Mouse (Mus musculus) ES-Bruce4 (cell line): ENCODE results near the gene Slc44a2. TPM values are rescaled to one million over a fixed set of nuclear protein-coding genes. Genes with fewer than 3 reads are reported as not detected.

Experiments used
- H3K27ac ChIP-seq: 2 replicates; pipeline ENCODE4 v1.5.1; 2012; ENCODE audit warnings: low read length, inconsistent platforms; ENCODE audit not compliant: insufficient read depth
- H3K27me3 ChIP-seq: 2 replicates; pipeline ENCODE4 v1.6.1; 2012; ENCODE audit warnings: mild to moderate bottlenecking, low read length, inconsistent platforms; ENCODE audit not compliant: control insufficient read depth, poor library complexity, insufficient read depth, severe bottlenecking
- H3K36me3 ChIP-seq: 2 replicates; pipeline ENCODE4 v1.6.1; 2012; ENCODE audit warnings: inconsistent platforms, mild to moderate bottlenecking, low read length, moderate library complexity; ENCODE audit not compliant: control insufficient read depth, poor library complexity, insufficient read depth, severe bottlenecking
- H3K4me1 ChIP-seq: one replicate; pipeline ENCODE4 v1.8.1; 2011; ENCODE audit warnings: low read length; ENCODE audit not compliant: control insufficient read depth, insufficient read depth
- H3K4me3 ChIP-seq: 2 replicates; pipeline ENCODE4 v1.5.1; 2011; ENCODE audit warnings: low read depth, mild to moderate bottlenecking, low read length
- H3K9ac ChIP-seq: 2 replicates; pipeline ENCODE4 v1.6.1; 2012; ENCODE audit warnings: low read depth, mild to moderate bottlenecking, inconsistent platforms; ENCODE audit not compliant: poor library complexity, severe bottlenecking
- H3K9me3 ChIP-seq: replicated peaks from 2 replicates; pipeline ENCODE4 v1.6.1; 2012; ENCODE audit warnings: mild to moderate bottlenecking, low read length, inconsistent platforms; ENCODE audit not compliant: control insufficient read depth, poor library complexity, insufficient read depth, severe bottlenecking
- CTCF ChIP-seq: IDR thresholded peaks from one replicate; pipeline ENCODE4 v1.8.1; 2011; ENCODE audit warnings: low read depth, low read length
- EP300 ChIP-seq: IDR thresholded peaks from 2 replicates; pipeline ENCODE4 v1.6.1; 2011; ENCODE audit warnings: low read depth, low read length; ENCODE audit not compliant: insufficient read depth
- POLR2A ChIP-seq: IDR thresholded peaks from one replicate; pipeline ENCODE4 v1.8.1; 2011; ENCODE audit warnings: low read length; ENCODE audit not compliant: insufficient read depth
- polyA plus RNA-seq: library from polyadenylated mRNA; stranded (reverse); fragments of >200 nt; gene quantifications from 2 replicates; pipeline ENCODE4 v1.2.4, GENCODE M21; 2011; ENCODE audit warnings: low read depth; ENCODE audit not compliant: missing spikeins, insufficient read depth, insufficient read length

Slc44a2 gene
- polyA plus RNA-seq, 1 experiment = 66.4 TPM

DNA sequence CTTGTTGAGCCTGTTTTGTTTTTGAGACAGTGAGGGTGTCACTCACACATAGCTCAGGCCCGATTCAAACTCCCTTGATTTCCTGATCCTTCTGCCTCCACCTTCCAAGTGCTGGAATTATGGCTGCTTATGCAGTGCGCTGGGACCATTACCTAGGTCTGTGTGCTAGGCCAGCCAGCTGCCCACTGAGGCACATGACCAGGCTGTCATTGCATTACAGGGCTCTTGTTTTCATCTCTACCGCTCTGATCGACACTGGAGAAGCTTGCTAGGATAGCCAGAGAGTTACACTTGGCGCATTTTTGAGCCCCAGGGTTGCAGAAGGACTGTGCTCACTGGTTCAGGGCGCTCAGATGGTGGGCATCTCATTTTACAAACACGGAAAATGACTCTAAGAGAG, 8.8 kb upstream of the Slc44a2 start:
- peaks cover 4% of the 10 kb centered on the region for H3K4me1 ChIP-seq
- no peak overlapping the region for H3K27ac ChIP-seq
- H3K9ac ChIP-seq = peak overlapping the region; percentile 54

DNA sequence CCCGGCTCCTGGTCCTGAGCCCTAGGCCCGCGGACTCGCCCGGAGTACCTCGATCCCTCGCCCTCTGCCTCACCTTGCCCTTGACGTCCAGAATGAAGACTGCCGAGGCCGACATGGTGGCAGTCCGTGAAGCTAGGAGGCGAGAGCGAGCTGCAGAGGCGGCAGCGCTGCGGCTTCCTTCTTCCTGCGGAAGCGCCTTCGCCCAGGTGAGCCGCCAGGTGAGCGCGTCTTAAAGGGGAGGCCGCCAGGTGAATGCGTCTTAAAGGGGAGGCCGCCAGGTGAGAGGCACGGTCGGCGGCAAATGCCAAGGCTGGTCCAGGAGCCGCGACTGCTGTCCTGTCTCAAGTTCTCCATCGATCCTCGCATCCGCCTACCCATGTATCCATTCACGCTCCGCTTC, 8.4 kb upstream of the Slc44a2 start, which contains the start of gene Ap1m2:
Gene Ap1m2, minus strand, starts transcription at position 204 of the 400 bp plus-strand sequence.
- Histone ChIP-seq H3K9me3 (no peaks in the 10 kb centered on the region), H3K9ac (peak within 1 kb of the TSS; percentile 54), H3K36me3 (no peaks in the 10 kb centered on the region), H3K27ac (no peak within 1 kb of the TSS), H3K4me3 (peak within 1 kb of the TSS; percentile 83), H3K4me1 (peaks cover 4% of the 10 kb centered on the region), H3K27me3 (no peaks in the 10 kb centered on the region)
- TF ChIP-seq EP300 = no peak
- no peak for TF ChIP-seq POLR2A

More for the DNA sequence above, 8.8 kb upstream of the Slc44a2 start:
- H3K36me3 ChIP-seq = no peaks in the 10 kb centered on the region
- H3K27me3 ChIP-seq = no peaks in the 10 kb centered on the region
- TF ChIP-seq POLR2A = no peak
- H3K9me3 ChIP-seq = no peaks in the 10 kb centered on the region
- peak overlapping the region; percentile 83 for H3K4me3 ChIP-seq

DNA sequence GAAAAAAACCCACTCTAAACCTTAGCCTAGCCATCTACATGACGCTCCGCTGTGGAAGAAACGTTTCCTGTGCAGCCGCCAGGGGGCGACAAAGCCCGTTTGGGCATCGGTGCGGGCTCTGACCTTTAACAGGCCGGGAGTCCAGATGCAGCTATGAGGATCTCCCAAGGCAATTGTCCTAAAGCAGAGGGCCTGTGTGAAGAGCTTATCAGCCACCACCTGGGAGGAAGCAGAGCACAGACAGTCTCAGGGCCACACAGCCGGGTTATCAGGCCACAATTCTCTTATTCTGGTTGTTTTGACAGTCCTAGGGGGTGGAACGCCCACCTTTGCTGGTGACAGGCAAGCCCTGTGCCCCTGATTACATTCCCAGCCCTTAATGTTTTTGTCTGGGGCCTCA, 7.1 kb upstream of the Slc44a2 start:
- TF ChIP-seq EP300 = 0 out of 2 replicates have a peak, but pooled peaks have one; percentile 20
- no peak for TF ChIP-seq POLR2A
- TF ChIP-seq CTCF = peak; percentile 89
- no peak overlapping the region for H3K9ac ChIP-seq
- H3K27me3 ChIP-seq = no peaks in the 10 kb centered on the region
- H3K36me3 ChIP-seq = no peaks in the 10 kb centered on the region
- no peak overlapping the region for H3K27ac ChIP-seq
- no peaks in the 10 kb centered on the region for H3K9me3 ChIP-seq
- peaks cover 4% of the 10 kb centered on the region for H3K4me1 ChIP-seq
- no peak overlapping the region for H3K4me3 ChIP-seq

DNA sequence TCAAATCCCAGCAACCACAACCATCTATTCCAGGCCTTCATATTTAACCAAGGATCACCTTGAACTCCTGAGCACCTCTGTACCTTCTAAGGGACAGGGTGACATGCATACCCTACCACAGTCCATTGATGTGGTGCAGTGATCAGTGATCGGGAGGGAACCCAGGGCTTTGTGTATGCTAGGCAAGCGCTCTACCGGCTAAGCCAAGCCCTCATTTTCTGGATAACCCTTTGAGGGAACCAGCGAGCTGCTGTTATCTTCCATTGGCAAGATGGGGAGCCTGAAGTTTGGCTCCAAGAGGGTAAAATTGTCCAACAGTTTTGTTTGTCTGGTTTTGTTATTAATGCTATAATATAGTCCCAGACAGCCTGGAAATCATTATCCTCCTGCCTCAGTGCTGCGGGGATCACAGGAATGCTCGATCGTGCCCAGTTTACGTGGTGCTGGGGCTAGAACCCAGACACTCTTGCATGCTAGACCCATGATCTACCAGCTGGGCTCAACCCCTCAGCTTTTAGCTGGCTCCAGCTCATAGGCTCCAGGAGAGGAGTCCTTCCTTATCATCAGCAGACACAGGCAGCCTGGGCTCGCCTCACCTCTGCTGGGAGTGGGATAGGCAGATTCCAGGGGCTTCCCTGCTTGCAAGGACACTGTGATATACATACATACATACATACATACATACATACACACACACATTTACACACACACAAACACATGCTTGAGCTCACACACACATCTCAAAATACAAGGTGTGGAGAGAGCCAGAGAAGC, 5.9 kb upstream of the Slc44a2 start:
- peak overlapping the region; percentile 77 for H3K27ac ChIP-seq
- TF ChIP-seq POLR2A = no peak
- TF ChIP-seq CTCF = no peak
- TF ChIP-seq EP300 = no peak
- H3K36me3 ChIP-seq = no peaks in the 10 kb centered on the region
- no peaks in the 10 kb centered on the region for H3K27me3 ChIP-seq
- H3K9ac ChIP-seq = peak overlapping the region; percentile 56; the same call in 1 of the 2 replicates
- H3K9me3 ChIP-seq = no peaks in the 10 kb centered on the region
- H3K4me1 ChIP-seq = peaks cover 4% of the 10 kb centered on the region
- no peak overlapping the region for H3K4me3 ChIP-seq

DNA sequence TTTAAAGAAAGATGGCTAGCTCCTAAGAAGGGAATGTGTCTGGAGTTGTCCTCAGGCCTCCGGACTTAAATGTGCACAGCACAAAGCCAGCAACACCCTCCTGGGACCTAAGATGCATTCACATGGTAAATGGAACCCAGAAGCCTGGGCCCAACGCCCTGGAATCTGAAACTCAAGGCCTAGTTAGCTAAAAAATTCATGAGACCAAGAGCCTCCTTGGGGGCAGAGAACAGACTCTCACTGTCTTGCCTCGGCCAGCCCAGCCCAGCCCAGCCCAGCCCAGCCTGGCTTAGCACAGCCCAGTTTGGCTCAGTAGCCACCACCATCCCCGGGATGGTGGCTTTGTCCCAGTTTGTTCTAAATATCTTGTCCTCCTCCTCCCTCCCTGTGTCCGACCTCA, 5.1 kb upstream of the Slc44a2 start:
- H3K9ac ChIP-seq = peak overlapping the region; percentile 56

DNA sequence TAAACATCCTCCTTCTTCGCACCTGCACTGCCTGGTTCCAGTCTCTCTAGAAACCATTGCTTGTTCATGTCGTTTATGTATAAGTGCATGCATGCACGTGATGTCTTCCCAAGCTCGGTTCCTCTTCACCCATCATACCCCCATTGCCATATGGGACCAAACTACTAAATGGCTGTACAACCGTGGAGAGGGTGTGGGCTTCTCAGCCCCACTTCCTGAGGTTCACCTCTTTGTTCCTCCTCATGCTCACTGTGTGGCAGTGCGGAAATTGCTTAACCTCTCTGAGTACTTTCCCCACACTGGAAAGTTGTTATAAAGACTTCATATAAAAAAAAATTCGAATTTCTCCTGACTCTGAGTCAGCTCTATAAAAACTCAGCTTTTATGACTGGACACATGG, 3.8 kb upstream of the Slc44a2 start:
- Histone ChIP-seq H3K27me3 (no peaks in the 10 kb centered on the region), H3K9me3 (no peaks in the 10 kb centered on the region), H3K4me3 (no peak overlapping the region), H3K4me1 (peaks cover 4% of the 10 kb centered on the region), H3K9ac (no peak overlapping the region), H3K36me3 (no peaks in the 10 kb centered on the region), H3K27ac (no peak overlapping the region)
- no peak for TF ChIP-seq CTCF
- no peak for TF ChIP-seq EP300
- TF ChIP-seq POLR2A = no peak

More for the DNA sequence above, 5.1 kb upstream of the Slc44a2 start:
- Histone ChIP-seq H3K4me1 (peaks cover 4% of the 10 kb centered on the region), H3K9me3 (no peaks in the 10 kb centered on the region), H3K36me3 (no peaks in the 10 kb centered on the region), H3K27ac (peak overlapping the region; percentile 77), H3K27me3 (no peaks in the 10 kb centered on the region), H3K4me3 (no peak overlapping the region)
- TF ChIP-seq CTCF (no peak), EP300 (no peak), POLR2A (no peak)
